Mouse (Mus musculus) testis, adult 2 months (tissue): ENCODE results near the gene Coro1a.

Experiments
- CTCF ChIP-seq: fragments of 200-500 bp; IDR thresholded peaks from 2 replicates; pipeline ENCODE4 v1.5.1; 2012; ENCODE audit warnings: low read depth, mild to moderate bottlenecking, inconsistent platforms, low read length, moderate library complexity; ENCODE audit not compliant: control insufficient read depth, insufficient read depth, insufficient replicate concordance
- POLR2A ChIP-seq: fragments of 200-500 bp; IDR thresholded peaks from 2 replicates; pipeline ENCODE4 v1.6.1; 2012; ENCODE audit warnings: low read depth, mild to moderate bottlenecking, inconsistent platforms, low read length, moderate library complexity; ENCODE audit not compliant: control insufficient read depth

GRCm38 (mm10) chr7:126715679-126716078 is 8.1 kb upstream of the Coro1a start:
- TF ChIP-seq CTCF (no peak), POLR2A (no peak)
